ENCODE assay signal across 14 mouse cellular contexts in the genomic region with DNA sequence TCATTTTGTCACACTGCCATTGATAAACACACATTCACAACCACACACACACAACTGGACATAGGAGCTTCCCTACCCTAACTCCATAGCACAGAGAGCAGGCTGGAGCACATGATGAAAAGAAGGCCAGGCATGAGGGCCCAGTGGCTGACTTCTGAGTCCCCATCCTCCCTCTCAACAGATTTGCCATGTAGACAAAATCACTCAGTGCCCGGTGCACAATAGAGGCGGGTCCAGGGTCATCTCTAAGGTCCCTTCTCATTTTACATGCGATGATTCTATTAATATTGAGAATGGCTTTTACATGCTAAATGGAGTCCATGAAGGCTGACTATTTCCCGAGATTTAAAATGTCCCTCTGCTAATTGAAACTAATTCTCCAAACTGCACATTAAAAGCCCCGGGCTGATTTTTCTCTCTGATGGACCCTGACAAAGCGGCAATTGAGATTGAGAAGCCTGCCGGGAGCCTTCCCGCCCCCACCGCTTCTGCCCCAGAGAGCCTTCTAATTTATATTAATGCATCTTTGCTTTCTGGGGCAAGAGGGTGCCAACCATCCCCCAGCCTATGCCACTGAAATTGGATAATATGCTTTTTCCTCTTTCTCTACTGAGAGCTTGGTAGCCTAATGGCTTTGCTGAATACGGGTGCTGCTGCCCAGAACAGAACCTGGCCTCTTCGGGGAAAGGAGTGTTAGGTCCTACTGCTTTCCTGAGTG.
A peak's percentile ranks its signal among the peaks of the same experiment; 100 is the strongest.
DNase-seq lines count a peak whose midpoint lies in the region; ATAC-seq and TF ChIP-seq lines count a peak whose summit lies in the region.
"Had no signal": no experiment of that assay in that cellular context is flagged by ENCODE, and none has a peak within 500 bp of the region (broad histone marks: within the 10 kb centered on the region; RNA-seq: fewer than 3 reads in every experiment).

No protein-coding gene starts in this region.

- no peaks in the 10 kb centered on the region for H3K9me3 ChIP-seq in forebrain, embryonic 15.5 days
- no peaks in the 10 kb centered on the region for H3K9me3 ChIP-seq in hindbrain, postnatal 0 days (ENCODE audit: low read length)
- H3K9me3 ChIP-seq in neural tube, embryonic 14.5 days (ENCODE audit: control insufficient read depth, low read length) = no peaks in the 10 kb centered on the region
- H3K9me3 ChIP-seq: limb, embryonic 15.5 days had no signal

- WGBS in forebrain, embryonic 15.5 days = 12% methylated on average over 11 of the region's 11 CpGs
- WGBS in hindbrain, postnatal 0 days = 23% methylated on average over 11 of the region's 11 CpGs
- WGBS in neural tube, embryonic 14.5 days = 23% methylated on average over 11 of the region's 11 CpGs

- DNase-seq in heart, adult 11 months = peak; percentile 82
- no peak for DNase-seq in heart, adult 9 months (ENCODE audit: low spot score in 2 of 2)
- peak; percentile 32 for DNase-seq in hindbrain, postnatal 0 days (ENCODE audit: low spot score)
- no peak for DNase-seq in left cerebral cortex, postnatal 4 days
- no peak for DNase-seq in gastrocnemius, adult 8-10 months (ENCODE audit: low spot score in 2 of 2)
- DNase-seq in right cerebral cortex, adult 18-20 months = no peak
- DNase-seq: cerebellum, adult 2 months; lung, embryonic 14.5 days; thymus, adult 18-20 months had no signal

- H3K36me3 ChIP-seq in forebrain, embryonic 15.5 days = no peaks in the 10 kb centered on the region
- no peaks in the 10 kb centered on the region for H3K36me3 ChIP-seq in hindbrain, postnatal 0 days (ENCODE audit: insufficient read depth, low read length)
- H3K36me3 ChIP-seq in neural tube, embryonic 14.5 days (ENCODE audit: control insufficient read depth, insufficient read depth, low read length) = no peaks in the 10 kb centered on the region
- H3K36me3 ChIP-seq: limb, embryonic 15.5 days had no signal

- ATAC-seq in forebrain, embryonic 15.5 days (replicated peaks) = peak; percentile 64
- ATAC-seq in hindbrain, postnatal 0 days = no peak
- peak; percentile 44 for ATAC-seq in neural tube, embryonic 14.5 days (ENCODE audit: low read depth)

- TF ChIP-seq CTCF in hindbrain, postnatal 0 days (IDR thresholded peaks at IDR 0.05; ENCODE audit: low read depth) = no peak

- intact Hi-C loops in left cerebral cortex, postnatal 4 days (cut with DNase I) = no loop called here

- H3K4me2 ChIP-seq in forebrain, embryonic 15.5 days (replicated peaks) = no peak overlapping the region
- H3K4me2 ChIP-seq in hindbrain, postnatal 0 days (ENCODE audit: low read depth, low read length) = no peak overlapping the region
- H3K4me2 ChIP-seq in neural tube, embryonic 14.5 days (ENCODE audit: low read depth, low read length) = no peak overlapping the region
- H3K4me2 ChIP-seq: limb, embryonic 15.5 days; lung, embryonic 14.5 days had no signal

- H3K27me3 ChIP-seq in forebrain, embryonic 15.5 days = no peaks in the 10 kb centered on the region
- no peaks in the 10 kb centered on the region for H3K27me3 ChIP-seq in hindbrain, postnatal 0 days (ENCODE audit: insufficient read depth, low read length)
- no peaks in the 10 kb centered on the region for H3K27me3 ChIP-seq in neural tube, embryonic 14.5 days (ENCODE audit: control insufficient read depth, insufficient read depth, low read length)

- H3K9ac ChIP-seq in forebrain, embryonic 15.5 days (replicated peaks) = no peak overlapping the region
- H3K9ac ChIP-seq in hindbrain, postnatal 0 days (replicated peaks; ENCODE audit: low read length) = no peak overlapping the region
- no peak overlapping the region for H3K9ac ChIP-seq in neural tube, embryonic 14.5 days (replicated peaks; ENCODE audit: low read depth, low read length)
- H3K9ac ChIP-seq: limb, embryonic 15.5 days; lung, embryonic 14.5 days had no signal

- peak overlapping the region; percentile 50; the same call in 1 of the 2 replicates for H3K27ac ChIP-seq in forebrain, embryonic 15.5 days (replicated peaks)
- no peak overlapping the region for H3K27ac ChIP-seq in hindbrain, postnatal 0 days
- H3K27ac ChIP-seq in neural tube, embryonic 14.5 days (ENCODE audit: low read depth, low read length) = no peak overlapping the region
- H3K27ac ChIP-seq: layer of hippocampus, adult 2 months; limb, embryonic 15.5 days; macrophage had no signal

- peaks cover 27% of the 10 kb centered on the region for H3K4me1 ChIP-seq in forebrain, embryonic 15.5 days
- H3K4me1 ChIP-seq in hindbrain, postnatal 0 days (ENCODE audit: insufficient read depth, low read length) = no peaks in the 10 kb centered on the region
- peaks cover 4% of the 10 kb centered on the region; the same call in 1 of the 2 replicates for H3K4me1 ChIP-seq in neural tube, embryonic 14.5 days (ENCODE audit: control insufficient read depth, insufficient read depth, low read length)

- no peak overlapping the region for H3K4me3 ChIP-seq in forebrain, embryonic 15.5 days
- no peak overlapping the region for H3K4me3 ChIP-seq in hindbrain, postnatal 0 days (ENCODE audit: low read length)
- H3K4me3 ChIP-seq in neural tube, embryonic 14.5 days (ENCODE audit: low read depth, low read length) = no peak overlapping the region
- H3K4me3 ChIP-seq: layer of hippocampus, adult 2 months; limb, embryonic 15.5 days had no signal

Comparison
In these comparisons a context has a peak if more than half of its experiments do, and no peak if none do; other contexts are left out.
1. DNase-seq: peak in heart, adult 11 months (single experiment) and hindbrain, postnatal 0 days (single experiment); none in heart, adult 9 months (0 of 2), left cerebral cortex, postnatal 4 days (single experiment), gastrocnemius, adult 8-10 months (0 of 2) and right cerebral cortex, adult 18-20 months (single experiment).